Comparison of ENCODE assay signal across 8 mouse cellular contexts in genomic region chr1:152790254-152790653, GRCm38 (mm10). TPM values are rescaled to one million over a fixed set of nuclear protein-coding genes. Genes with fewer than 3 reads are reported as not detected.
DNase-seq lines count a peak whose midpoint lies in the region; ATAC-seq and TF ChIP-seq lines count a peak whose summit lies in the region.

No protein-coding gene starts in this region.

- peak; percentile 43; the same call in 1 of the 2 replicates for ATAC-seq in embryonic facial prominence, embryonic 13.5 days (ENCODE audit: insufficient number of reproducible peaks, insufficient read depth, low FRiP score, low TSS enrichment, low read depth)
- peak; percentile 67 for ATAC-seq in lung, postnatal 0 days

- TF ChIP-seq EP300 in lung, postnatal 0 days (IDR thresholded peaks at IDR 0.05), result no peak

- no peak overlapping the region for H3K9ac ChIP-seq in embryonic facial prominence, embryonic 13.5 days
- H3K9ac ChIP-seq in lung, postnatal 0 days (replicated peaks; ENCODE audit: low read depth), result no peak overlapping the region

- no peak overlapping the region; the same call in 1 of the 2 replicates for H3K4me2 ChIP-seq in embryonic facial prominence, embryonic 13.5 days
- H3K4me2 ChIP-seq in lung, postnatal 0 days (replicated peaks; ENCODE audit: low read depth, low read length), result no peak overlapping the region

- DNase-seq in lung, adult 18-20 months, result peak; percentile 20 to 59
- DNase-seq in lung, postnatal 25 days (ENCODE audit: low spot score), result no peak
- peak; percentile 22 for DNase-seq in T-cell, adult 2 months (ENCODE audit: low spot score)
- peak; percentile 39 to 56 for DNase-seq in kidney, adult 8-10 months
- DNase-seq in lung, postnatal 0 days (ENCODE audit: low spot score), result peak; percentile 76
- DNase-seq in thymus, postnatal 14 days, result peak; percentile 62
- DNase-seq in ovary, adult 18-20 months (ENCODE audit: low spot score), result no peak

- WGBS in embryonic facial prominence, embryonic 13.5 days, result 28% methylated on average over 12 of the region's 12 CpGs
- 31% methylated on average over 12 of the region's 12 CpGs for WGBS in lung, postnatal 0 days

- H3K36me3 ChIP-seq in embryonic facial prominence, embryonic 13.5 days, result no peaks in the 10 kb centered on the region
- no peaks in the 10 kb centered on the region for H3K36me3 ChIP-seq in lung, postnatal 0 days (ENCODE audit: insufficient read depth, low read length)

- no peaks in the 10 kb centered on the region for H3K9me3 ChIP-seq in embryonic facial prominence, embryonic 13.5 days
- H3K9me3 ChIP-seq in lung, postnatal 0 days (ENCODE audit: low read length), result no peaks in the 10 kb centered on the region

- TF ChIP-seq CTCF in lung, postnatal 0 days (IDR thresholded peaks at IDR 0.05), result peak; percentile 78

- H3K4me1 ChIP-seq in embryonic facial prominence, embryonic 13.5 days, result peaks cover 13% of the 10 kb centered on the region
- H3K4me1 ChIP-seq in lung, postnatal 0 days (ENCODE audit: insufficient read depth, low read depth, low read length), result no peaks in the 10 kb centered on the region; the same call in 1 of the 2 replicates

- H3K27ac ChIP-seq in embryonic facial prominence, embryonic 13.5 days, result no peak overlapping the region
- H3K27ac ChIP-seq in lung, postnatal 0 days (ENCODE audit: low read length), result no peak overlapping the region

- H3K4me3 ChIP-seq in embryonic facial prominence, embryonic 13.5 days, result no peak overlapping the region
- H3K4me3 ChIP-seq in lung, postnatal 0 days (ENCODE audit: low read depth, low read length), result no peak overlapping the region

- H3K27me3 ChIP-seq in embryonic facial prominence, embryonic 13.5 days, result no peaks in the 10 kb centered on the region
- H3K27me3 ChIP-seq in lung, postnatal 0 days (replicated peaks; ENCODE audit: insufficient read depth, low read length), result no peaks in the 10 kb centered on the region

RNA-seq across cellular contexts. Expression of gene Ncf2, which starts 9.7 kb away (rescaled TPM):
- 3.4 and 3.6 TPM in 2 replicates for polyA plus RNA-seq in embryonic facial prominence, embryonic 13.5 days (2015; fragmentation: Nextera tagmentation; extraction: Ambion mirVana)
- 9.6 and 12.0 TPM in 2 replicates for polyA plus RNA-seq in lung, postnatal 0 days (2015; fragmentation: Nextera tagmentation; extraction: Ambion mirVana)

RNA-seq across cellular contexts. Expression of gene Arpc5, which starts 23.9 kb away (rescaled TPM):
- 217 and 249 TPM in 2 replicates for polyA plus RNA-seq in embryonic facial prominence, embryonic 13.5 days (2015; fragmentation: Nextera tagmentation; extraction: Ambion mirVana)
- polyA plus RNA-seq in lung, postnatal 0 days (2015; fragmentation: Nextera tagmentation; extraction: Ambion mirVana), result 376 and 377 TPM in 2 replicates

RNA-seq across cellular contexts. Expression of gene Rgl1, which starts 24.1 kb away (rescaled TPM):
- 39.6 and 41.1 TPM in 2 replicates for polyA plus RNA-seq in embryonic facial prominence, embryonic 13.5 days (2015; fragmentation: Nextera tagmentation; extraction: Ambion mirVana)
- 33.2 and 44.4 TPM in 2 replicates for polyA plus RNA-seq in lung, postnatal 0 days (2015; fragmentation: Nextera tagmentation; extraction: Ambion mirVana)

RNA-seq across cellular contexts. Expression of gene Apobec4, which starts 39.9 kb away (rescaled TPM):
- not detected in 2 replicates for polyA plus RNA-seq in embryonic facial prominence, embryonic 13.5 days (2015; fragmentation: Nextera tagmentation; extraction: Ambion mirVana)
- polyA plus RNA-seq in lung, postnatal 0 days (2015; fragmentation: Nextera tagmentation; extraction: Ambion mirVana), result 0.50 and 0.74 TPM in 2 replicates

Comparison
In these comparisons a context has a peak if more than half of its experiments do, and no peak if none do; other contexts are left out.
1. DNase-seq: peak in lung, adult 18-20 months (2 of 2), T-cell, adult 2 months (single experiment), kidney, adult 8-10 months (2 of 2), lung, postnatal 0 days (single experiment) and thymus, postnatal 14 days (single experiment); none in lung, postnatal 25 days (single experiment) and ovary, adult 18-20 months (single experiment).